Mouse (Mus musculus): ENCODE data around the gene Tmem95.

Tmem95 gene

DNA sequence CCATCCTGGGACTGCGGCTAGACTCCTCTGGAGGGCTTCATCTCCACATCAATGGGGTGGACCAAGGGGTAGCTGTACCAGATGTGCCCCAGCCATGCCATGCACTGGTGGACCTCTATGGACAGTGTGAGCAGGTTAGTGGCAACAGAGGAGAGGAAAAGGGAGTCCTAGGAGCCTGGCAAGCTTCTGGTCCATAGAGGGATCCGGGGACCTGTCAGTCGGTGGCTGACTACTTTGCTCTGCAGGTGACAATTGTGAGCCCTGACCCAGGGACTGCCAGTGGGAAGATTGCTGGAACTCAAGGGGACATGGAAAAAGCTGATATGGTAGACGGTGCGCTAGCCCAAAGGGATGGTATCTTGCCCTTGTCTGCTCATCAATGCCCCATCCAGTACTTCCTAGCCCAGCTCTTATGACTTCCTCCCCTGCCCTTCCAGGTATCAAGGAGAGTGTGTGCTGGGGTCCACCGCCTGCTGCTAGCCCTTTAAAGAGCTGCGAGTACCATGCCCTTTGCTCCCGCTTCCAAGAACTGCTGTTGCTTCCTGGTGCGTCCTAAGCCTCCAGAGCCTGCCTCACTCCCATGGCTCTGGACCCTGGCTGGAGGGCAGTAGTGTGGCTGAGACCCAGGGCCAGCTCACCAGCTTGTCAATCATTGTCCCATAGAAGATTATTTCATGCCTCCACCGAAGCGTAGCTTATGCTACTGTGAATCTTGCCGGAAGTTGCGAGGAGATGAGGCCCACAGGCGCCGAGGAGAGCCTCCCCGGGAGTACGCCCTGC is 33.2 kb upstream of the Tmem95 start:
- DNase-seq: peak; percentile 72 to 92

DNA sequence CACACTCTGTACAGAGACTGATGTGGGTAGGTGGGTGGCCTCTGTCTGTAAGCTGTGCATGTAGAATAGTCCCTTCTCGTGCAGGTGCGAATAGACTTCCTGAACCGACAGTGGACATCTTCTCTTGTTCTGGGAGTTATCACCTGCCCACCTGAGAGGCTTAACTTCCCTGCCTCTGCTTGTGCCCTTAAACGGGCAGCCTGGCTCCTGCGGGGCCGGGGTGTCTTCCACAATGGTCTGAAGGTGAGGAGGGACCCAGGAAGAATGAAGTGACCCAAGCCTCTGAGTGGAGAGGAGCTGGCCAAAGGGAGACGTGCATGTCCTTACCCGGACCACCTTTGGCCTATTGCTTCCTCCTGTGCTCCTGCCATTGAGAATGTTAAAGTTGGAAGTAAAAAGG is 32.4 kb upstream of the Tmem95 start:
- no peak for DNase-seq

DNA sequence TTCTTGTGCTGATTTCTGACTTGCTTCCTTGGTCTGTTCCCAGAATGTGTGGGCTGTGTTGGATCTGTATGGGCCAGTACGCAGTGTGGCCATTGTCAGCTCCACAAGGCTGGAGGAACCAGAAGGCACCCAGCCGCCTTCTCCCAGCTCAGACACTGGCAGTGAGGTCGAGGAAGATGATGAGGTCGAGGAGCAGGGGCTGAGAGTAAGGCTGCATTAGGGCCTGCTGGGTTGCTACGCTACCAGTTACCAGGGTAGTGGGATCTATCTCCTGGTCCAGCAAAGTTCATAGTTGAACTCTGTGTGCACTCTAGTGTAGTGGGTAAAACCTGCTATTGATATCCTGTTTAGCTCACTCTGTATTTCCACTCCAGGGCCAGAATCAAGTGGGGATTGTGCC is 31.4 kb upstream of the Tmem95 start:
- DNase-seq: no peak

- peak; percentile 94 to 97 for DNase-seq
Measured at GRCm38 (mm10) chr11:69908645-69909044, 30.8 kb upstream of the Tmem95 start.

- DNase-seq: no peak
Measured at GRCm38 (mm10) chr11:69904311-69904710, 26.5 kb upstream of the Tmem95 start.

GRCm38 (mm10) chr11:69902972-69903371 is 25.2 kb upstream of the Tmem95 start:
- DNase-seq: no peak

DNA sequence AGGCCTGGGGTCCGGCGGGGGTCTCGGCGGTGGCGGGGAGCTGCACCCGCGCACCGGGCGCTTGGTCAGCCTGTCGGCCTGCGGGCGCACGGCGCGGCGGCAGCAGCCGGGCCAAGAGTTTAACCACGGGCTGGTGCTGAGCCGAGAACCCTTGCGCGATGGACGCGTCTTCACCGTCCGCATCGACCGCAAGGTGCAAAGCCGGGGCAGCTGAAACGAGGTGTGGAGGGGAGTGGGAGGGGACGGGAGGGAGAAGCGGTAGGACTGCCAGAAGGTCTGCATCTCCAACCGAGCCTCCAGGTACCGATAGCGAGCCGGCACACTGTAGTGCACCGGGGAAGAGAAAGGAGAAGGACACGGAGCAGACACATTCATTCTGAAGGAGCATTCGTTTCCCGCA is 24.2 kb upstream of the Tmem95 start:
- no peak for DNase-seq

- peak; percentile 94 to 99 for DNase-seq
Measured at GRCm38 (mm10) chr11:69901406-69901846, 23.6 kb upstream of the Tmem95 start.

DNA sequence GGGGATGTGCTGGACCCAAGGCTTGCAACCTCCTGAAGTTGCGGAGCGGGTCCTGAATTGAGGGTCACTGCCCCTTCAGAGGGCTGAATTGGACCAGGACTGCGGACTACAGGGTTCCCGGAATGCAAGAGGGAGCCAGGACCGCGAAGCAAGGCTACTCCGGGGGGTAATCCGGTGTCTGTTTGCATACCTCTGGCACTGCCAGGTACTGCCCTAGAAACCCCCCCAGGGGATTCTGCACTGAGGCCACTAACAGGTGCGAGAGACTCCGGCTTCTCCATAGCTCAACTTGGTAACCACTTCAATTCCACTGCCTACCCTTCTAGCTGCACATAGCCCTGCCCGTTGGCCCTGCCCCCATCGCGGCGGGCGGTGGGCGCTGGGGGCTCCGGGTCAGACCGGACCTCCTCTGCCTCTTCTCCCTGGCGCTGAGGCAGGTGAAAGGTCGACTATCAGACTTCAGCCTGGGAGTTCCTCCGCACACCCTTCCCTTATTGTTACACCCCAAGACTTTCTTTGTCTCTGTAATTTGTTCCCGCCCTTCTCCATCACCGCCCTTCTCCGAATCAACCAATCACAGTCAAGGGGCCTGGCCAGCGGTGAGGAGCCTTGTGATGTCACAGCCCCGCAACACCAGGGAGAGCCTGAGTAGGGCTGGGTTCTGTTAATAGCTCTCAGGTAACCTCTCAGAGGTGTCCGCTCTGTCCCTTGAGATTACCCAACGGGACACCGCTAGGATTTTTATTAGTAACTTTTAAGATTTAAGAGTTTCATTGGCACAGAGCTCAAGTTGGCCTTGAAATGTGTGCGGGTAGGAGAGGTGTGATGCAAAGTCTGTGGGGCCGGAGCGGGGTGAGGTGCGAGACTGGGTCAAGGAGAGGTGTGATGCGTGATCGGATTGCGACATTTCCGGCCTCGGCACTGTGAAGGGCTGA is 22.9 kb upstream of the Tmem95 start, which contains the start of the genes 2810408A11Rik and Neurl4:
Gene 2810408A11Rik (minus strand): TSS at position 517 of the 935 bp plus-strand sequence.
Gene Neurl4 (plus strand): TSS at position 602 of the 935 bp plus-strand sequence.
- peak; percentile 91 to 97 for DNase-seq

DNA sequence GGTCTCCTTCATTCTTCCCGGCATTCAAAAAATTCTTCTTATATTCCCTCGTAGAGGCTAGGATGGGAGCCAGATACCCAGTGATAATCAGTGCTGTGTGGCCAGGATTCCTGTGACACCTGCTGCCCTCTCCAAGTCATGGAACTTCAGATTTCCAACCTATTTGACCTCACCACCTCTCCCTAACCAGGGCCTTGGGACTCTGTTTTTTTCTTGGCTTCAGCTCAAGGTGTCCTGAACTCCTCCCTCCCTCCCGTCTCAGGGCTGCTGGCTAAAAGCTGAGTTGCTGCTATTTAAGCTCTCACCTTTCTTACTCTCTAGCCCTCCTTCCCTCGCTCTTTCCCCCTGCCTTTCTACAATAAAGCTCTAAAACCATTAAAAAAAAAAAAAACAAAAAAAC is 22.1 kb upstream of the Tmem95 start:
- peak; percentile 31 to 61 for DNase-seq

- no peak for DNase-seq
Measured at GRCm38 (mm10) chr11:69895291-69895690, 17.5 kb upstream of the Tmem95 start, which contains the start of gene Acap1. Acap1 (minus strand) TSS chr11:69895539.

GRCm38 (mm10) chr11:69894671-69895070 is 16.9 kb upstream of the Tmem95 start:
- no peak for DNase-seq

DNA sequence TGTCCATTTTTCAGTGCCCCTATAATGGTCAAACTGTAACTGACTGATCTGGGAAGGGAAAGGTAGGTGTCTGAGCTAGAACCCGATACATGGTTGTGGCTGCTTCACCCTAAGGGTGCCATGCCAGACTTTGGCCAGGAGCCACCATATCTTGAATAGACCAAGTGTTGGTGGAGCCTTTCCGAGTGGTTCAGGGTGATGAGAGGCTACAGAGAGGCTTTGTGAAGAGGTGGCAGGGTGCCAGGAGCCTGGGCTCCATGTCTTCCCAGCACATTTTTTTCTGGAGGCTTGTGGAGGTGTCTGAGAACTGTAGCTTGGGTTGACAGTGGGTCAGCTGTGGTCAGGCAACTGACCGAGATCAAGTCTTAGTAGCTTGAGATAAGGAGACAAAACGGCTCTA is 13.7 kb upstream of the Tmem95 start:
- no peak for DNase-seq

DNA sequence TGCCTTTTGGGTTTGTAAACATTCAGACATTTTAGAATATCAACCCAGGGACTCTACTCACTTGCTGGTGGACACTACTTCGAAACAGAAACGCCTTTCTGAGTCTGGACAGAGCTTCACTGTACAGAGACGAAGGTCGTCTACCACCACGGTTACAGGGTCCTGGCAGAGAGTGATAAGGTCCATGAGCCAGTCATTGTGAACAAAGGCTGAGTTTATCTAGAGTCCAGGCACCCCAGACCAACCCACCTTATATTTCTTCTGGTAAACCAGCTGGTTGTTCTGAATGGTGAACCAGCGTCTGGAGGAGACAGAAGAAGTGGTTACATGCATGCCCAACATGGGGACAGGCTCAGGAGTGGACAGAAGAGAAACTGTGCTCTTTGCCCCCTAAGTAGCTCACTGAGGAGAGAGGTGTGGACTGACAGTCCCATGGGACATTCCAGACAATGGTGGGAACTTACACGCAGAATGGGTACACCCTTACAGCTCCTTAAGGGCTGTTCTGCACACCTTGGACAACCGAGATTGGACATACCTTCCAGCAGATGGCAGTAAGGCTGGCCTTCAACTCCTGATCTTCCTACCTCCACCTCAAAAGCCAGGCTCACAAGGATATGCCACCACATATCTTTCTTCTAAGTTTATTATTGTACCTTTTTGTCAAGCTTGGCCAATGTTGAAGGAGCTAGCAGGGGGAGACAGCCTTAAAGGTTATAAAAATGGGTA is 9.3 kb upstream of the Tmem95 start:
- peak; percentile 63 to 70 for DNase-seq

GRCm38 (mm10) chr11:69884663-69885062 is 6.8 kb upstream of the Tmem95 start:
- peak; percentile 26 to 62 for DNase-seq

- DNase-seq: peak; percentile 36 to 59
Measured at GRCm38 (mm10) chr11:69884240-69884639, 6.4 kb upstream of the Tmem95 start.

GRCm38 (mm10) chr11:69883527-69884151 is 5.8 kb upstream of the Tmem95 start:
- DNase-seq: peak; percentile 37 to 60

- DNase-seq: peak; percentile 60 to 64
Measured at GRCm38 (mm10) chr11:69883066-69883465, 5.2 kb upstream of the Tmem95 start.

GRCm38 (mm10) chr11:69881787-69882670 is 4.2 kb upstream of the Tmem95 start:
- no peak for DNase-seq

DNA sequence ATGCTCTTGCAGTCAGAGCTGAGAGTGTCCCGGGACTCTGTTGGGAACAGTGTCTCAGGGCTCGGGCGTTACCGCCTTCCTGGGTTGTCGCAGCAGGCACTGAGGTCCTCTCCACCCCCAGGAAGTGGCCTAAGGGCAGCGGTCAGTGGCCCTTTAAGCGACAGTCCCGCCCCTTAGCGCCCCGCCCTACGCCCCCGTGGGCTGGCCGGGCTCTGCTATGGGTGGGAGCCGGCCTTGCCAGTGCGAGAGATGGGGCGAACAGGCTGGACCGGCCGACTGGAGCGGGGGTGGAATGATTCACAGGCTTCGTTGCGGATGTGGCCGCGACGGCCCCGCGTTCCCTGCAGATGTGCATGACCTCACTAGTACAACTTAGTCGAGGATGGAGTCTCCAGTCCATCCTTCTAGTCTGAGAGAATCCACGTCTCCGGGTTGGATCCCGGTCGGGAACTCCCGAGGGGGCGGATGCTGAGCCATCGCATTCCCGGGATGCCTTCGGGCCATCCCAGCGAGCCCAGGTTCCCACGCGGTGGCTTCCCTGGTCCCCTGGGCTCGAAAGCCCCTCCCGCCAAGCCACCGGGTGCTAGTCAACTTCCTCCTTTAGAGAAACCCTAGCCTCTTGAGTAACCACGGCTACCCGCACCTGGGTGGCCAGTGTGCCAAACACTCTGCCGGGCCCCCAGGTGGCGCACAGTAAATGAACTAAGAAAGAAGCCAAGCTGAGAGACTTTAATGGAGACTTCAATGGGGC is 3.2 kb upstream of the Tmem95 start, which contains the start of gene Kctd11:
Gene Kctd11 (minus strand): TSS at position 554 of the 751 bp plus-strand sequence.
- DNase-seq: peak; percentile 90 to 96
